Mouse (Mus musculus) layer of hippocampus, adult 9-10 months (tissue): ENCODE results near the gene Pih1d1.

ENCODE experiments used
- DNase-seq: peaks from one replicate; pipeline ENCODE4 v3.0.0; 2022; ENCODE audit warnings: low spot score

Pih1d1 gene

DNA sequence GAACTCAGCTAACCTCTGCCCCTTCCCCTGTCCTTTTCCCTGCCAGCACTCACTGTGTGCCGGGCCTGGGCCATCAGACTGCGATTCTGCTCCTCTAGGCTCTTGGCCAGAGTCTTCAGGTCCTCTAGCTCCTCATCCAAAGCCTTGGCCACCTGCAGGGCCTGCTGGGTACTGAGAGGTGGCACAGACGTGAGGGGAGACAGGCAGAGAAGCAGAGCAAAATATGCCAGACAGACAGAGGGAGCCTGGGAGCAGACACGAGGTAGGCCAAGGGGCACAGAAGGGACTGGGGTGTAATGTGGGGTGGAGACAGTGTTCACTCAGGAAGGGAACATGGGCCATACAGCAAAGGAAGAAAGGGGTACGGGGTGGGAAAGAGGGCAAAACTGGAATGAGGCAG lies 39.3 kb downstream of the Pih1d1 start:
- DNase-seq = no peak

DNA sequence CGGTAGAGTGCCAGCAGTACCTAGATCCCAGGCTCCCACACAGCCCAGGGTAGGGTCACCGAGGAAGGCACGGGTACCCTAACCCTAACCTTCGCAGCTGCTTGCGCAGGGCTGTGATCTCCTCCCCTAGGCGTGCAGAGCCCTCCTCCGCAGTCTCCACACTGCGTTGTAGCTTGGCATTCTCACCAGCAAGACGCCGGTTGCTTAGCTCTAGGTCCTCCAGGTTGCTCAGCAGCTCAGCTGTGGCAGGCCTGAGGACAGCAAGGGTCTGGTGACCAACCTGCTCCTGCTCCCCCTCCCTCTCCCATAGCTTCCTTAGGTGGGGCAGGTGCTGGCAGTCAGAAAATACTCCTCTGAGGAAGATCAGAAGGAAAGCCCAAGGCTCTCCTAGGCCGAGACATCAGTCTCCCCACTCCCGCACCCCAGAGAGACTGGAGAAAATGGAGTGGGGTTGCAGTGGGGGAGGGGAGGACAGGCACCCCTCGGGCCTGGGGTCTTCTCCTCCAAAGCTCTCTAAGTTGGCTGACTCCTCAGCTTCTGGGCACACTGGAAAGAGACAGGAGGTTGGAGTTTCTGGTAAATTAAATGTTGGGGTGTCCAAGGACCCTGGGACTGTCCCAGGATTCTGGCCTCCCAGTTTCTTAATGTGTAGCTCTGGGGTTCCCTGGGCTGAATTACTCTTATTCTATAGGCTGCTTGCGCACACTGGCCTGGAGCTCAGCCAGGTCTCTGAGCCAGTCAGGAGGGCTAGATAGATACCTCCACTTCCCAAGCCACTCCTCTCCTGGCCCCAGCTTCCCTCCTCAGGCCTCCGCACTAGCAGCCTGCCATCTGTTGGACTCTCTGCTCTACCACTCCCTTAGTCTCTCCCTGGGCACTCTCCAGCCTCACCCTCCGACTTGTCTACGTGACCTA lies 40.0 kb downstream of the Pih1d1 start:
- DNase-seq = no peak

DNA sequence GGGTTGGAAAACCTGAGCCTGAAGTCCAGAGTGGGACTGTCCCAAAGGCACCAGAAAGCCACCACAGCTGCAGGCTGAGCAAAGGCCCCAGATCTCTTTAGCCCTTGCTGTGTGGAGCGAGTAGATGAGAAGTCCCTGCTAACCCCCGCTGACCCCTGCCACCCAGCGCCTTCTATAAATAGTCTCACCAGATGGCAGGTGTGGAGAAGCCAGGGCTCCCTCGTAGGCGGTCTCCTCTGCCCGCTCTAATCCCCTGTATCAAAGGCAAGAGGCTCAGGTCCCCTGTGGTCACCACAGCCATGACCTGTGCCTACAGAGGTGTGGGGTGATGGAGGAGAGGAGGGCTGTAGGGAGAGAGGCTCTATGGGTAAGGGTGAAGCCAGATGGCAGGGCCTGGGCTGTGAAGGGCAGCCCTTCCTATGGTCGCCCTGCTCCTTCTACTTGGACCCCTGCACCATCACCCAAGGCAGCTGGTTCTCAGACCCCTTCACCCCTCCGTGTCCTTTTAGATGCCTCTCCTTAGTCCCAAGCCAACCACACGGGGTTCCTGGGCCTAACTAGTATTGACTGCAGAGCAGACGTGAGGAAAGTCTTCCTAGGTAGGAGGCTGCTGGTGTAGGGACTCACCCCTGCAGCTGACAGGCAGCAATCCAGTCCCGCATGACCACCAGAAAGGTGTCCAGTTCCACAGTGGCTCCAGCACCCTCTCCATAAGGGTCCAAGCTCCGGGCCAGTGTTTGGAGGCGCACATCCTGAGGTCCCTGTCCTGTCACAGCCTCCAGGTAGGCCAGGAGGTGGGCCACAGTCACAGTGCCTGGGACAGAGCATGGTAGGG lies 41.5 kb downstream of the Pih1d1 start:
- DNase-seq = no peak

DNA sequence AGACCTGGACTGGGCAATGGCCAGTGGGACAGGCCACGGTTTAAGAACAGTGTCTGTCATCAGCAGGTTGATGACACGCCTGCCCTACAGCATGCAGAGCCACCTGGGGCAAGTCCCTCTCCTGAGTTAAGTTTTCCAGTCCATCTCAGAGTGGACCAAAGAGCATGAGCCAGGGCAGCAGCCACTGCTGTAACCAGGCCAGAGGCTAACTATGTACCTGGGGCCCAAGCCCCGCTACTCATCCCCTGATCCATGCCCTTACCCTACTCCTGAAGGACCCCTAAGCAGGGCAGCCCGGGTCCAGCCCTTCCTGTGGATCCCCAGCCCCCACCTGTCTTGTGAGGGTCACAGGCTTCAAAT lies 42.1 kb downstream of the Pih1d1 start:
- DNase-seq = no peak

DNA sequence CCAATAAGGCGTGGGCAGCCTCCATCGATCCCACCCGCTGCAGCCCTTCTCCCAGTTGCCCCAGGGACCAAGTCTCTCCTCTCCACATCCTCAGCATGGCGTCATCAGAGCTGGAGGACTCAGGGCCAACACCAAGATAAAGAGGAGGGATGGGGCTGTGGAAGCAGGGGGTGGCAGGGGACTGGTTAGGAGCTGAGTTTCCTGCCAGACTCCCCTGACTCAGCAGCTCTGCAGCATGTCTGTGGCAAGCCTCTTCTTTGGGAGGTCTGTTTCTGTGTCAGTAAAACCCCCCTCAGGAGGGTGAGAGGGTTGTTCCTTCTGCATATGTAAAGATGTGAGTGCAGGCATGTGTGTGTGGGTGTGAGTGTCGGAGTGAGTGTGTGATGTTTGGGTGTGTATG lies 42.9 kb downstream of the Pih1d1 start:
- DNase-seq = no peak

DNA sequence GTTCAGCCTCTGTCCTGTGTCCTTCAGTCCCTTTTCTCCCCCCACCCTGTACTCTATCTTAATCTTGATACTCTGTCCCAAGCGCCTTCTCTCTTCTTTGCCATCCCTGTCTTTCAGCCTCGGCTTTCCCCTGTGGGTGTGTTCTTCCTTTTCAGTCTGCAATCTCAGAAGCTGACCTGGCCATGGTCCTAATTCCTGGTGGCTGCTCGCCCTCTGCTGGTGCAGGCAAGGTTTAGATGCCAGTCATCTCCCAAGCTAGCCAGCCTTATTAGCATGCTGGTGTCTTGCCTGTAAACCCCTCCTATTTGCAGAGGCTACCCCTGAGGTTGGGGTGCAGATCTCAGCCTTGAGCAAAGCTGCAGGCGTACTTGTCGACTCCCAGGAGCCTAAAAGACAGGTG lies 44.3 kb downstream of the Pih1d1 start:
- peak; percentile 47 for DNase-seq

DNA sequence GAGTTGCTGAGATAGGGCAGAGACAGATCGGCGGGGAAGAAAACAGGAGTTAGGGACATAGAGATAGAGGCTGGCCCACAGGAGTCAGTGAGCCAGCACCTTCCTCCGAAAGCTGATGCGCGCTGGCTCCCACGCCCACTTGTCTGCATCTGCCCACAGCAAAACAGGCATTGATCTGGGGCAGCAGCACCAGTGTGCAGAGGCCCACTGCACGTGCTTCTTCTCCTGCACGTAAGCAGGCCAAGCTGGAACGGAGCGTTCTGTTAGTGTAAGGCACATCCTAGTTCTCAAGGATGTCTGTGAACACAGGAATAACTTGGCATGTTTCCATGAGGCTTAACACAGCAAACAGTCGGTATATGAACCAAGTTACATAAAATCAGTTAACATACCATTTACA lies 44.9 kb downstream of the Pih1d1 start:
- no peak for DNase-seq

DNA sequence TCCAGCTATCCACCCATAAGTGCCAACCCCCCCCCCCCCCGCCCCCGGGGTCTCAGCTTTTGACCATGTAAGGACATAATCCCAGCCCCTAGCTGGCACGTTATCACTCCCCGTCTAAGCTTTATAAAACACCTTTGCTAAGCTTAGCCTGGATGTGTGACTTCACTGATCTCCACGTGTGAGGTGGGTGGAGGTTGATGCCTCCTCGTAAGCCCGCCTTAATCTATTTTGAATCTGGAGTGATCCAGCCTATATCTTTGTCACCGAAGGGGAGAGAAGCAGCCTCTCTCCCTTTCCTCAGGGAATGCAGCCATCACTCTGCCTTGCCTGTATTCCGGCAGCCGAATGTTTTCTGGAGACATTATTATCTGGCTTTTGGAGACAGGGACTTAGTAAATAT lies 48.6 kb downstream of the Pih1d1 start:
- no peak for DNase-seq

DNA sequence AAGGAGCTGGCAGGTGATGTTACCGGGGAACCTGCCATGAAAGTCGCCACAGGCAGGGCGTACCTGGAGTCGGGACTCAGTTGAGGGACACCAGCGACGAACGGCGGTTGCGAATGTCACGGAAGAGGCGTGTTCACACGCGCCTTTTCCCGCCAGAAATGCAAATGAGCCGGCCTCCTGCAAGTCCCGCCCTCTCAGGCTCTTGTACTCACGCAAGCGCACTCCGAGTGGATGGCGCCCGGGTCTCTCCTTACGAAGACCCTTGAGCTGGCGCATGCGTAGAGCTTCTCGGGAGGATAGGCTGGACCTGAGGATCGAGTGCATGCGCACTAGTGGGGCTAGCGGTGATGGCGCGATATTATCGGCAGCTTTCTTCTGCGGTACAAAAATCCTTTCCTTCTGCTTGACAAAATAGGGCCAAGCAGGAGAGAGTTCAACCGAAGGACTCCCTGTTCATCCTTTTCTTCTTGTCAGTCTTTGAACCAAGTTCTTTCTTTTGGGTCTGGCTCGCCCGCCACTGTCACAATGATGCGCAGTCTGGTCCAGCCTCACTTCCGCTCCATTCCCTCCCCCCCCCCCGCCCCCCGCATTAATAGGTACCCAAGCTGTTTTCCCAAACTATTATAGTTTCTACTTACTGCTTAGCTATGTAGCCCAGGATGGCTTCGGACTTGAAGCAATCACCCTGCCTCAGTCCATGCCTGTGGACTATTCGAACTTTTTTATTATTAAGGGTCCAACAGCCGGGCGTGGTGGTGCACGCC lies 50.5 kb downstream of the Pih1d1 start, which contains the start of gene Ccdc155:
Gene Ccdc155, minus strand, starts transcription at position 513 of the 764 bp plus-strand sequence.
- DNase-seq = peak; percentile 79

DNA sequence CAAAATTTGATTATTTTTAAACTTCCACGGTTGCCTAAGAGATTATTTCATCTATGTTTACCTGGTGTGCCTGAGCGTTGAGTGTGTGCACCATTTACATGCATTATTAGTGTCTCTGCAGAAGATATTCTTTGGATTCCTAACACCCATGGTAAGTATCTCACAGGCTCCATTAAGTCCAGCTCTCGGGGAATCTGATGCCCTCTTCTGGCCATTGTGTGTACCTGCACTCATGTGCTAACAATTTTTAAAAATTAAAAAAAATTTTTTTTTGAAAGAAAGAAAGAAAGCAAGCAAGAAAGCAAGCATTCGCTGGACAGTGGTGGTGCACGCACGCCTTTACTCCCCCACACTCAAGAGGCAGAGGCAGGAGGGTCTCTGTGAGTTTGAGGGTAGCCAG lies 54.2 kb downstream of the Pih1d1 start:
- no peak for DNase-seq
